Mouse (Mus musculus): Measurements from ENCODE around the gene Trappc1. TPM values are rescaled to one million over a fixed set of nuclear protein-coding genes. Genes with fewer than 3 reads are reported as not detected.

The Trappc1 gene
- polyA plus RNA-seq, 2 experiments from 2014 or later, result 92.9 to 99.3 TPM

GRCm38 (mm10) chr11:69369990-69370816, 46.4 kb downstream of the Trappc1 start:
- no peak for ATAC-seq

- no peak for ATAC-seq
Observed at GRCm38 (mm10) chr11:69370817-69371215, 47.0 kb downstream of the Trappc1 start.

GRCm38 (mm10) chr11:69371601-69372000, 47.8 kb downstream of the Trappc1 start:
- no peak for ATAC-seq

GRCm38 (mm10) chr11:69372056-69372779, 48.4 kb downstream of the Trappc1 start:
- ATAC-seq, result peak; percentile 37

GRCm38 (mm10) chr11:69372780-69373170, 49.0 kb downstream of the Trappc1 start:
- ATAC-seq, result no peak

- ATAC-seq, result no peak
Observed at GRCm38 (mm10) chr11:69373223-69373965, 49.6 kb downstream of the Trappc1 start.

Other genes with a start within 250 kb of the Trappc1 start
- gene Vamp2, start 235.5 kb upstream of the Trappc1 start, polyA plus RNA-seq (2017; shearing (Covaris generic)), result 10 to 100 TPM; 26.0 to 35.9 TPM
- 1 to 10 TPM; 4.5 to 6.6 TPM for gene Per1, start 228.8 kb upstream of the Trappc1 start, polyA plus RNA-seq (2017; shearing (Covaris generic))
- gene Hes7, start 203.6 kb upstream of the Trappc1 start, polyA plus RNA-seq (2017; shearing (Covaris generic)), result not detected
- not detected for gene 9130213A22Rik, start 201.4 kb upstream of the Trappc1 start, polyA plus RNA-seq (2017; shearing (Covaris generic))
- under 1 TPM in 1 of 2 experiments, not detected in 1; 0.35 TPM for gene Aloxe3, start 198.1 kb upstream of the Trappc1 start, polyA plus RNA-seq (2017; shearing (Covaris generic))
- not detected for gene Alox12b, start 167.0 kb upstream of the Trappc1 start, polyA plus RNA-seq (2017; shearing (Covaris generic))
- gene Alox8, start 126.1 kb upstream of the Trappc1 start, polyA plus RNA-seq (2017; shearing (Covaris generic)), result 10 to 100 TPM; 10.6 to 15.5 TPM
- gene Gucy2e, start 86.9 kb upstream of the Trappc1 start, polyA plus RNA-seq (2017; shearing (Covaris generic)), result under 1 TPM in 1 of 2 experiments, not detected in 1; 0.53 TPM
- gene Cntrob, start 205 bp upstream of the Trappc1 start, polyA plus RNA-seq (2017; shearing (Covaris generic)), result 1 to 10 TPM; 8.2 to 8.5 TPM
- gene Kcnab3, start 2.3 kb downstream of the Trappc1 start, polyA plus RNA-seq (2017; shearing (Covaris generic)), result 1 to 10 TPM in 1 of 2 experiments, under 1 TPM in 1; 0.62 to 1.2 TPM
- 1 to 10 TPM; 3.3 to 4.0 TPM for gene Rnf227, start 16.5 kb downstream of the Trappc1 start, polyA plus RNA-seq (2017; shearing (Covaris generic))
- 10 to 100 TPM; 71.8 to 80.8 TPM for gene Chd3, start 45.4 kb downstream of the Trappc1 start, polyA plus RNA-seq (2017; shearing (Covaris generic))
- 100 to 1,000 TPM in 1 of 2 experiments, 10 to 100 TPM in 1; 87.8 to 116 TPM for gene Naa38, start 71.5 kb downstream of the Trappc1 start, polyA plus RNA-seq (2017; shearing (Covaris generic))
- gene Cyb5d1, start 71.7 kb downstream of the Trappc1 start, polyA plus RNA-seq (2017; shearing (Covaris generic)), result 10 to 100 TPM; 17.0 to 28.2 TPM
- gene Tmem88, start 74.3 kb downstream of the Trappc1 start, polyA plus RNA-seq (2017; shearing (Covaris generic)), result 1 to 10 TPM; 1.1 to 1.2 TPM
- gene Kdm6b, start 89.7 kb downstream of the Trappc1 start, polyA plus RNA-seq (2017; shearing (Covaris generic)), result 10 to 100 TPM; 30.7 to 32.6 TPM
- gene Dnah2, start 225.1 kb downstream of the Trappc1 start, polyA plus RNA-seq (2017; shearing (Covaris generic)), result under 1 TPM in 1 of 2 experiments, not detected in 1; 0.09 TPM
- under 1 TPM; 0.27 to 0.37 TPM for gene Efnb3, start 236.2 kb downstream of the Trappc1 start, polyA plus RNA-seq (2017; shearing (Covaris generic))